Mouse (Mus musculus) thymus, adult 2 months (tissue): ENCODE measurements around the gene Cyb5r2.

ENCODE experiments used
- CTCF ChIP-seq: fragments of 200-500 bp; IDR thresholded peaks from 2 replicates; pipeline ENCODE4 v1.5.1; 2012; ENCODE audit warnings: mild to moderate bottlenecking, control low read depth, low read length, moderate library complexity, borderline replicate concordance; ENCODE audit not compliant: control insufficient read depth, poor library complexity, insufficient read depth; ENCODE audit errors: extremely low read depth
- POLR2A ChIP-seq: fragments of 200-500 bp; IDR thresholded peaks from 2 replicates; pipeline ENCODE4 v1.6.1; 2012; ENCODE audit warnings: mild to moderate bottlenecking, low read length, control low read depth, moderate library complexity; ENCODE audit not compliant: control insufficient read depth, poor library complexity, insufficient read depth; ENCODE audit errors: extremely low read depth

GRCm38 (mm10) chr7:107787977-107788620 lies 30.3 kb upstream of the Cyb5r2 start:
- no peak for TF ChIP-seq POLR2A
- no peak for TF ChIP-seq CTCF
